Mouse (Mus musculus): ENCODE data around the gene Gstcd. TPM values are rescaled to one million over a fixed set of nuclear protein-coding genes. Genes with fewer than 3 reads are reported as not detected.

The Gstcd gene
- 2.7 and 2.8 TPM in 2 replicates for polyA plus RNA-seq (2012; ENCODE audit: insufficient read depth, insufficient read length, missing spikeins)

DNA sequence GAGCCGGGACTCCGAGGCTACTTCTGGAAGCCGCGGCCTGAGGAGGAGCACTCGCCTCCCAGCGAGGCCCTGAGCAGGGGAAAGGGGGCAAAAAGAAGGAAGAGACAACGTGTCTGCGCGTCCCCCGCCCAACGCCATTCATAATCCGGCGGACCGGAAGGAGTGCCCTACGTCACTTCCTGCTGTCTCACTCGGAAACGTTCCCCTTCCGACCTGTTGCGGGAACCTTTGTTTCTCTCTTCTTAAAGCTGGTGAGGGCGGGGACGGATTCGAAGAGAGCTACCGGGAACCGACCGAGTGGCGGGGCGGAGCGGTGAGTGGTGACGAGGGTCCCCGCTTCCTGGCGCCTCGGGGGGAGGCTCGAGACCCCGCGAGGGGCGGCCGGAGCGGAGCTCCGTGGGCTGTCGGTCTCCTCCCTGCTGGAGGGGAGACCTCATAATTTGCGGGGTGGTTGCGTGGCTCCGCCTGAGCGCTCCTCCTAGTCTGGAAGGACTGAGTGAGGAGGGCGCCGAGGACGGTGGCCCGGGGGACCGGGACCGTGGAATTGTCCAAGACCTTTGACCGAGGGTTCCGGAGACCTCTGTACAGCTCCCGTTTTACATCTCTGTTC lies at the start of gene Gstcd, which contains the start of gene Ints12:
Gstcd (minus strand) TSS at position 370 of the 610 bp plus-strand sequence.
Ints12 (plus strand) TSS at position 177 of the 610 bp plus-strand sequence.
- Histone ChIP-seq H3K27ac (replicated peaks; ENCODE audit: low read depth, low read length) (peak within 1 kb of the TSS; percentile 83), H3K4me1 (ENCODE audit: control insufficient read depth, insufficient read depth, insufficient read length, low read length) (peaks cover 2% of the 10 kb centered on the region; the same call in 1 of the 2 replicates), H3K4me3 (ENCODE audit: insufficient read depth, low read depth, low read length) (peak within 1 kb of the TSS; percentile 88)

- H3K4me1 ChIP-seq (ENCODE audit: control insufficient read depth, insufficient read depth, insufficient read length, low read length), result no peaks in the 10 kb centered on the region
- H3K4me3 ChIP-seq (ENCODE audit: insufficient read depth, low read depth, low read length), result no peak overlapping the region
- no peak overlapping the region for H3K27ac ChIP-seq (replicated peaks; ENCODE audit: low read depth, low read length)
Observed at GRCm38 (mm10) chr3:133132611-133133010, 40.8 kb upstream of the Gstcd start.

- no peaks in the 10 kb centered on the region for H3K4me1 ChIP-seq (ENCODE audit: control insufficient read depth, insufficient read depth, insufficient read length, low read length)
- no peak overlapping the region for H3K27ac ChIP-seq (replicated peaks; ENCODE audit: low read depth, low read length)
- H3K4me3 ChIP-seq (ENCODE audit: insufficient read depth, low read depth, low read length), result no peak overlapping the region
Observed at GRCm38 (mm10) chr3:133131372-133131771, 39.5 kb upstream of the Gstcd start.

GRCm38 (mm10) chr3:133113281-133113680 lies 21.4 kb upstream of the Gstcd start:
- Histone ChIP-seq H3K27ac (replicated peaks; ENCODE audit: low read depth, low read length) (no peak overlapping the region), H3K4me1 (ENCODE audit: control insufficient read depth, insufficient read depth, insufficient read length, low read length) (no peaks in the 10 kb centered on the region)

GRCm38 (mm10) chr3:133111741-133112140 lies 19.9 kb upstream of the Gstcd start:
- H3K27ac ChIP-seq (replicated peaks; ENCODE audit: low read depth, low read length), result no peak overlapping the region
- no peak overlapping the region for H3K4me3 ChIP-seq (ENCODE audit: insufficient read depth, low read depth, low read length)
- H3K4me1 ChIP-seq (ENCODE audit: control insufficient read depth, insufficient read depth, insufficient read length, low read length), result no peaks in the 10 kb centered on the region

More at GRCm38 (mm10) chr3:133113281-133113680, 21.4 kb upstream of the Gstcd start:
- H3K4me3 ChIP-seq (ENCODE audit: insufficient read depth, low read depth, low read length), result no peak overlapping the region

- Histone ChIP-seq H3K4me3 (ENCODE audit: insufficient read depth, low read depth, low read length) (no peak overlapping the region), H3K27ac (replicated peaks; ENCODE audit: low read depth, low read length) (no peak overlapping the region), H3K4me1 (ENCODE audit: control insufficient read depth, insufficient read depth, insufficient read length, low read length) (no peaks in the 10 kb centered on the region)
Observed at GRCm38 (mm10) chr3:133109844-133110243, 18.0 kb upstream of the Gstcd start.

DNA sequence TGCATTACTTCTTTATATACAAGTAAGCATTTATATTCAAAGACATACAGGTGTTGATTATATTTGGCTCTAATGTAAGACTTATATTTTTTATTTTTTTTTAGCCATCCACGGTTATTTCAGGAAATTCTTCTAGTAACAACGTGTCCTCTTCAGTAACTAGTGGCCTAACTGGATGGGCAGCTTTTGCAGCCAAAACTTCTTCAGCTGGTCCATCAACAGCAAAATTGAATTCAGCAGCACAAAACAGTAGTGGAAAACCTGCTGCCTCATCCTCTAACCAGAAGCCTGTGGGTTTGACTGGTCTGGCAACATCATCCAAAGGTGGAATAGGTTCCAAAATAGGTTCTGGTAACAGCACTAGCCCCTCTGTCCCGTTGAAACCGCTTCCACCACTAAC lies 16.9 kb upstream of the Gstcd start:
- Histone ChIP-seq H3K27ac (replicated peaks; ENCODE audit: low read depth, low read length) (no peak overlapping the region), H3K4me3 (ENCODE audit: insufficient read depth, low read depth, low read length) (no peak overlapping the region), H3K4me1 (ENCODE audit: control insufficient read depth, insufficient read depth, insufficient read length, low read length) (no peaks in the 10 kb centered on the region)

DNA sequence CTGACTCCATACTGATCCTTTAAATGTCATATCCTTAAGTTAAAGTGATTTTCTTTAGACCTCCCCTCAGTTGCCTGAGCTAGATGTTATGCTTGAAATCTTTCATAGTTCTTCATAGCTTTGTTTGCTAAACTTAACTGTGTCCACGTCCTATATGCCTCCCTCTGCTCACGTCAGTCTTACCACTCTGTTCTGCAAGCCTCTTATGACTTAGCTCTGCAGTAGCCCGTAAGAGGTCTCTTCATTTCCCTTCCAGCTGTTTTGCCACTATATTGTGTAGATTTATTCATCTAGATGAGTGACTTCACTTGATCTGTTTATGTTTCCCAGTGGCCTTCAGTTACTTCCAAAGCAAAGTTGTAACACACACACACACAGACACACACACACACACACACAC lies 12.6 kb upstream of the Gstcd start:
- no peaks in the 10 kb centered on the region for H3K4me1 ChIP-seq (ENCODE audit: control insufficient read depth, insufficient read depth, insufficient read length, low read length)
- H3K27ac ChIP-seq (replicated peaks; ENCODE audit: low read depth, low read length), result no peak overlapping the region
- H3K4me3 ChIP-seq (ENCODE audit: insufficient read depth, low read depth, low read length), result no peak overlapping the region

GRCm38 (mm10) chr3:133103768-133104167 lies 11.9 kb upstream of the Gstcd start:
- Histone ChIP-seq H3K27ac (replicated peaks; ENCODE audit: low read depth, low read length) (no peak overlapping the region), H3K4me1 (ENCODE audit: control insufficient read depth, insufficient read depth, insufficient read length, low read length) (no peaks in the 10 kb centered on the region), H3K4me3 (ENCODE audit: insufficient read depth, low read depth, low read length) (no peak overlapping the region)

DNA sequence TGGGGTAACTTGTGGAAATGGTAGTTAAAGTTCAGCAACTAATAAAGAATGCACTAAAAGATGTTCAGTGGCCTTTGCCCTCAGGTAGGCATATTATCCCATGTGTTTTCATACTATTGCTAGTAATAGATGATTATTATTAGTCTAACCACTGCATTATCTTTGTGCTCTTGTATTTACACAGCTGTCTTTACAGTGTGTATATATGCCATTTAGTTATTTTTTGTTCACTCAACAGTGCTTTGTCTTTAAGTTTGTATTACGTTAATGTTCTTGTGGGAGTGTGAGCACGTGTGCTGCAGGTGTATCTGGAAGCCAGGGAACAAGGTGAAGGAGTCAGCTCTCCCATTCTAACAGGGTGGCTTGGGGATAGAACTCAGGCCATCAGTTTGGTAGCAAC lies 7.1 kb upstream of the Gstcd start:
- no peak overlapping the region for H3K4me3 ChIP-seq (ENCODE audit: insufficient read depth, low read depth, low read length)
- no peak overlapping the region for H3K27ac ChIP-seq (replicated peaks; ENCODE audit: low read depth, low read length)
- H3K4me1 ChIP-seq (ENCODE audit: control insufficient read depth, insufficient read depth, insufficient read length, low read length), result no peaks in the 10 kb centered on the region

- H3K4me3 ChIP-seq (ENCODE audit: insufficient read depth, low read depth, low read length), result no peak overlapping the region
- H3K4me1 ChIP-seq (ENCODE audit: control insufficient read depth, insufficient read depth, insufficient read length, low read length), result peaks cover 2% of the 10 kb centered on the region; the same call in 1 of the 2 replicates
Observed at GRCm38 (mm10) chr3:133098336-133098735, 6.5 kb upstream of the Gstcd start.

DNA sequence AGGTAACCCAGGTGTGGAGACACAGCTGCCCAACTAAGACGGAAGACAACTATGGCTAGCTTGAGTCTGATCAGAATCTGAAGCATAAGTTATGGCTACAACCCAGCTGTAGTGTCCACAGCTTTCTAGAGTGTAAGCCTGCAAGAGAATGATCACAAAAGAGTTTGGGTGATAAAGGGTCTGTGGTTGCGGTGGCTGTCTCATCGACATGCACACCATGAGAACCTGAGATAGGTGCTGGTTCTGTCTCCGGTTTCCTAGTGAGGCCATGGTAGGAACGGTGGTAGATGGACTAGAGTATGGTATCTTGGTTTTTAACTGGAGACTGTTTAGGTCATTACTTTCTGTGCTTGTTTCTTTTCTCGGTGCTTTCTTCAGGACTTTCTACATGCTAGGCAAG lies 6.1 kb upstream of the Gstcd start:
- Histone ChIP-seq H3K4me3 (ENCODE audit: insufficient read depth, low read depth, low read length) (no peak overlapping the region), H3K27ac (replicated peaks; ENCODE audit: low read depth, low read length) (no peak overlapping the region)

More at GRCm38 (mm10) chr3:133098336-133098735, 6.5 kb upstream of the Gstcd start:
- no peak overlapping the region for H3K27ac ChIP-seq (replicated peaks; ENCODE audit: low read depth, low read length)

GRCm38 (mm10) chr3:133094305-133094704 lies 2.5 kb upstream of the Gstcd start:
- Histone ChIP-seq H3K27ac (replicated peaks; ENCODE audit: low read depth, low read length) (no peak overlapping the region), H3K4me3 (ENCODE audit: insufficient read depth, low read depth, low read length) (no peak overlapping the region), H3K4me1 (ENCODE audit: control insufficient read depth, insufficient read depth, insufficient read length, low read length) (peaks cover 2% of the 10 kb centered on the region; the same call in 1 of the 2 replicates)

More for the DNA sequence above, 6.1 kb upstream of the Gstcd start:
- peaks cover 2% of the 10 kb centered on the region; the same call in 1 of the 2 replicates for H3K4me1 ChIP-seq (ENCODE audit: control insufficient read depth, insufficient read depth, insufficient read length, low read length)

GRCm38 (mm10) chr3:133092936-133093335 lies 1.1 kb upstream of the Gstcd start:
- no peak overlapping the region for H3K27ac ChIP-seq (replicated peaks; ENCODE audit: low read depth, low read length)
- no peak overlapping the region for H3K4me3 ChIP-seq (ENCODE audit: insufficient read depth, low read depth, low read length)
- H3K4me1 ChIP-seq (ENCODE audit: control insufficient read depth, insufficient read depth, insufficient read length, low read length), result peaks cover 2% of the 10 kb centered on the region; the same call in 1 of the 2 replicates

- peak overlapping the region; percentile 88 for H3K4me3 ChIP-seq (ENCODE audit: insufficient read depth, low read depth, low read length)
- peaks cover 2% of the 10 kb centered on the region; the same call in 1 of the 2 replicates for H3K4me1 ChIP-seq (ENCODE audit: control insufficient read depth, insufficient read depth, insufficient read length, low read length)
- peak overlapping the region; percentile 83 for H3K27ac ChIP-seq (replicated peaks; ENCODE audit: low read depth, low read length)
Observed at GRCm38 (mm10) chr3:133092274-133092853, 531 bp upstream of the Gstcd start.

All from brown adipose tissue, adult 24 weeks (tissue).